Mouse (Mus musculus) limb, embryonic 13.5 days (tissue): ENCODE data around the gene Vav2. TPM values are rescaled to one million over a fixed set of nuclear protein-coding genes. Genes with fewer than 3 reads are reported as not detected.

ENCODE experiments used
- ATAC-seq: fragments of 200-750 bp; cut with Nextera tagmentation; 2 replicates; pipeline ENCODE4 v1.8.0; 2017; ENCODE audit warnings: low read depth, moderate number of reproducible peaks, moderate TSS enrichment; ENCODE audit not compliant: low FRiP score
- H3K27ac ChIP-seq: fragments of 300-500 bp; sonication (generic); 2 replicates; pipeline ENCODE4 v1.5.1; 2015; ENCODE audit warnings: inconsistent platforms, mild to moderate bottlenecking, moderate library complexity
- H3K27me3 ChIP-seq: fragments of 300-500 bp; sonication (generic); 2 replicates; pipeline ENCODE4 v1.6.1; 2015; ENCODE audit warnings: mild to moderate bottlenecking, inconsistent platforms
- H3K36me3 ChIP-seq: fragments of 300-500 bp; sonication (generic); 2 replicates; pipeline ENCODE4 v1.6.1; 2015; ENCODE audit warnings: inconsistent platforms, mild to moderate bottlenecking, moderate library complexity
- H3K4me1 ChIP-seq: fragments of 300-500 bp; sonication (generic); 2 replicates; pipeline ENCODE4 v1.6.1; 2015; ENCODE audit warnings: inconsistent platforms
- H3K4me2 ChIP-seq: fragments of 300-500 bp; sonication (generic); replicated peaks from 2 replicates; pipeline ENCODE4 v1.6.1; 2015; ENCODE audit warnings: inconsistent platforms, mild to moderate bottlenecking, moderate library complexity
- H3K4me3 ChIP-seq: fragments of 300-500 bp; sonication (generic); 2 replicates; pipeline ENCODE4 v1.5.1; 2015; ENCODE audit warnings: moderate library complexity, mild to moderate bottlenecking, inconsistent platforms
- H3K9ac ChIP-seq: fragments of 300-500 bp; sonication (generic); 2 replicates; pipeline ENCODE4 v1.6.1; 2015; ENCODE audit warnings: mild to moderate bottlenecking, inconsistent platforms
- H3K9me3 ChIP-seq: fragments of 300-500 bp; sonication (generic); 2 replicates; pipeline ENCODE4 v1.6.1; 2016; ENCODE audit warnings: inconsistent platforms
- WGBS: fragments of 180-500 bp; shearing (Covaris S2); methylation state at CpG from one replicate; pipeline ENCODE4 v1.1.7; 2015; 5-methylcytosine and 5-hydroxymethylcytosine counted together
- microRNA-seq: library from miRNA; unstranded; fragments of <30 nt; microRNA quantifications from one replicate; pipeline ENCODE4, GENCODE M21; 2016
- polyA plus RNA-seq: library from polyadenylated mRNA; unstranded; fragments of >200 nt; fragmentation: Nextera tagmentation; extraction: Ambion mirVana; gene quantifications from 2 replicates; pipeline ENCODE4 v1.2.1, GENCODE M21; 2015

The Vav2 gene
- polyA plus RNA-seq, 1 experiment from 2014 or later: 5.7 TPM

DNA sequence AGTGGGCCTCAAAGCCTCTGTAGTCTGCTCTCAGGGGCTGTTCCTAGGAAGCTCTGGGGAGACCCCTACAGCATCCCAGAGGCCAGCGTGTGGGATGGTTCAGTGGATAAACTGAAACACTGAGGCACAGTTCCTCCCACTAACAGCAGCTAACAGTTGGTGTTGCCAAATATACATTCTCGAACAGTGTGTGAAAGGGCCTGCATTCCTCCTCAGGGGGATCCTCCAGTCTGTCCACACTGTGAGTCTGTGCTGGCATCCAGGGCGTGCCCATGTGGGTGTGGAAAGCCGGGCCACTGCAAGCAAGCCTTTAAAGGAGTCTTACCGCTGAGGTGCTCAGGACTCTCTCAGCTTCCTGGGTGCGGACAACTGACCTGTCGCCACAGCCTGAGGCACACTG lies 200.3 kb downstream of the Vav2 start:
- WGBS: 70% methylated on average over 7 of the region's 7 CpGs
- Histone ChIP-seq H3K4me1 (peaks cover 15% of the 10 kb centered on the region), H3K9ac (0 out of 2 replicates have a peak overlapping the region, but pooled peaks have one; percentile 19), H3K4me3 (no peak overlapping the region), H3K4me2 (no peak overlapping the region), H3K27me3 (0 out of 2 replicates have a peak, but pooled peaks cover 2% of the 10 kb centered on the region), H3K27ac (no peak overlapping the region), H3K9me3 (no peaks in the 10 kb centered on the region), H3K36me3 (no peaks in the 10 kb centered on the region)
- ATAC-seq: no peak

DNA sequence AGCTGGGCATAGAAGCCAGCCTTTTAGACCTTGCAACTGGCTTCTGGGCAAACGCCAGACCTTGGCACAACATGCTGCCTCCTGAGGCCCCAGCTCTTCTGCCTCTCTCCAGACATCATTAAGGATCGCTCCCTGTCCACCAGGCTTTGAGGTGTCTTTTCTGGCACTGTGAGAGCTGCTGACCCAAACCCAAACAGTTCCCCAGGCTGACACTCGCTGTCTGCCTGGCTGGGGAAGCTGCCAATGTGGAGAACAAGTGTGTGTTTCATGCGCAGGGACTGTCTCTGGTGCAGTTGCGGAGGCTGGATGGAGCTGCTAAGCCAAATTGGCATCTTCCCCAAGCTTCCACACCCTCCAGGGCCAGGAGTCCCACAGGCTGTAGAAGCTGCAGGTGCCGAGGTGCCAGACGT lies 203.8 kb downstream of the Vav2 start:
- Histone ChIP-seq H3K4me2 (no peak overlapping the region), H3K27ac (no peak overlapping the region), H3K9me3 (no peaks in the 10 kb centered on the region), H3K9ac (no peak overlapping the region), H3K4me3 (no peak overlapping the region), H3K27me3 (no peaks in the 10 kb centered on the region), H3K4me1 (peaks cover 15% of the 10 kb centered on the region), H3K36me3 (no peaks in the 10 kb centered on the region)
- ATAC-seq: no peak
- 77% methylated on average over 7 of the region's 7 CpGs for WGBS

DNA sequence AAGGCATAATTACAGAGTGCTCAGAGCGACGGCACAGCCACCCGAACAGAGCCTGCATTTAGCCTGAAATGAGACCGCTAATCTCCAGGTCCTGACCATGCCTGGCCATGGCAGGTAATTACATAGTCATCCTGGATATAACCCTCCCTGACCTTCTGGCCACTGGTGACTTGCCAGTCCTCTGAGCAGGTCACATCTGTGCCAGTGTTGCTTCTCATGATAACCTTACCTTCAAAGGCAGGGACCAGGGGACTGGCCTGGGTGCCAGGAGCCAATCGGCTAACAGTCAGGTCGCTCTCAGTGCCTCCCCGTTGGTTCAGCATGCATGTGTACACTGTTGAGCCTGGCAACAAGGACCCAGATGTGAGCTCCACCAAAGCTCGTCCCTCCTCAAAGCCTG lies 208.3 kb downstream of the Vav2 start:
- WGBS: 82% methylated on average over 8 of the region's 8 CpGs
- Histone ChIP-seq H3K9me3 (no peaks in the 10 kb centered on the region), H3K9ac (no peak overlapping the region), H3K4me3 (no peak overlapping the region), H3K4me2 (no peak overlapping the region), H3K4me1 (0 out of 2 replicates have a peak, but pooled peaks cover 3% of the 10 kb centered on the region), H3K36me3 (no peaks in the 10 kb centered on the region), H3K27ac (no peak overlapping the region), H3K27me3 (no peaks in the 10 kb centered on the region)
- no peak for ATAC-seq

DNA sequence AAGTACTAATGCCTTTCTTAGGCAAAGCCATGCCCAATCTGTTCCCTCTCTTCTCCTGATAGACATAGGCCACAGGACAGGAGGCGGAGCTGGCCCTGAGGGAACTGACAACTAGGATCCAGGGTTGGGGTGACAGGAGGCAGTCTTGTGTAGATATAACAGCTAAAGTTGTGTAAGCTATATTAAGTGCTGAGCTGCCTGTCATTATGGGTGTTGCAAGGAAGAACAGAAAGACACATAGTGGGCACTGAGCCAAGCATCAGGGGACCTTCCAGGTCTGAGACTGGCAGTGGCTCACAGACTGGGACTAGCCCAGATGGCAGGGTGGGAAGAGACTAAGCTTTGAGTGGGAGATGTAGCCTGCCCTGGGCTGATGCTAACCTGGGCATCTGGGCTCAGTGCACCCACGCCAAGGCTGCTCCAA lies 208.7 kb downstream of the Vav2 start:
- H3K36me3 ChIP-seq: no peaks in the 10 kb centered on the region
- H3K4me1 ChIP-seq: 0 out of 2 replicates have a peak, but pooled peaks cover 1% of the 10 kb centered on the region
- WGBS: 78% methylated on average over 2 of the region's 2 CpGs
- no peaks in the 10 kb centered on the region for H3K27me3 ChIP-seq
- no peak overlapping the region for H3K4me3 ChIP-seq
- no peaks in the 10 kb centered on the region for H3K9me3 ChIP-seq
- H3K9ac ChIP-seq: no peak overlapping the region
- H3K27ac ChIP-seq: no peak overlapping the region
- no peak for ATAC-seq
- no peak overlapping the region for H3K4me2 ChIP-seq

DNA sequence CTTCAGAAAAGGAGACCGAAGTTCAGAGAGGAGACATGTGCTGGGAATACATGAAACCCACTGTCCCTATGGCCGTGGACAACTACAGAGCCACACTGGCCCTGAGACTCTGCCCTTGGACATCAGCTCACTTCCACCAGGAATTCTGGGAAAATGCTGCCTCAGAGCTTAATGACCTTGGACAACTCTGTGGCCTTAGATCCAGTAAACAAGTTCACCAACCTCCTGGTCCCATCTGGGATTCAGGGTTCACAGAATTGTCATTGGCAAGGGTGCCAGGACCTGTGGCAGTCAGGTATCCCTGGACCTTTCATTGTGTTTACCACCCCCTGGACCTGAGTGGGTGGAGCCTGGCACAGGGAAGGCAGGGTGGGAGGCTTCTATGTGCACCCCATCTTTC lies 211.3 kb downstream of the Vav2 start:
- no peaks in the 10 kb centered on the region for H3K9me3 ChIP-seq
- no peak for ATAC-seq
- 86% methylated on average over 2 of the region's 2 CpGs for WGBS
- no peak overlapping the region for H3K4me2 ChIP-seq
- H3K4me1 ChIP-seq: peaks cover 10% of the 10 kb centered on the region
- H3K27me3 ChIP-seq: no peaks in the 10 kb centered on the region
- H3K9ac ChIP-seq: no peak overlapping the region
- H3K4me3 ChIP-seq: no peak overlapping the region
- H3K27ac ChIP-seq: no peak overlapping the region
- H3K36me3 ChIP-seq: no peaks in the 10 kb centered on the region

Small RNAs within 50 kb of the gene (microRNA-seq; reads per million reads assigned to microRNA genes)
- gene Gm24049: not detected
- not detected for gene Mir7578

Other genes starting within 250 kb of the Vav2 start
- 8.6 and 10.2 TPM in 2 replicates for gene Sardh, start 178.7 kb downstream of the Vav2 start, polyA plus RNA-seq
- gene Brd3os, start 15.3 kb upstream of the Vav2 start, polyA plus RNA-seq: 14.8 and 15.5 TPM in 2 replicates
- gene Brd3, start 80.6 kb upstream of the Vav2 start, polyA plus RNA-seq: 141 and 169 TPM in 2 replicates
- gene Wdr5, start 88.1 kb upstream of the Vav2 start, polyA plus RNA-seq: 62.5 and 63.6 TPM in 2 replicates
- 17.1 and 17.6 TPM in 2 replicates for gene Rxra, start 249.4 kb upstream of the Vav2 start, polyA plus RNA-seq